Mouse (Mus musculus) cerebral cortex, adult 2 months (tissue): Measurements from ENCODE around the gene Lrp4.

Experiments used
- WGBS: fragments of 180-500 bp; shearing (Covaris S2); methylation state at CpG from one replicate; pipeline ENCODE4 v1.1.7; 2018; 5-methylcytosine and 5-hydroxymethylcytosine counted together

Lrp4 gene

GRCm38 (mm10) chr2:91484698-91485097 is 27.4 kb downstream of the Lrp4 start:
- 79% methylated on average over 4 of the region's 4 CpGs for WGBS

DNA sequence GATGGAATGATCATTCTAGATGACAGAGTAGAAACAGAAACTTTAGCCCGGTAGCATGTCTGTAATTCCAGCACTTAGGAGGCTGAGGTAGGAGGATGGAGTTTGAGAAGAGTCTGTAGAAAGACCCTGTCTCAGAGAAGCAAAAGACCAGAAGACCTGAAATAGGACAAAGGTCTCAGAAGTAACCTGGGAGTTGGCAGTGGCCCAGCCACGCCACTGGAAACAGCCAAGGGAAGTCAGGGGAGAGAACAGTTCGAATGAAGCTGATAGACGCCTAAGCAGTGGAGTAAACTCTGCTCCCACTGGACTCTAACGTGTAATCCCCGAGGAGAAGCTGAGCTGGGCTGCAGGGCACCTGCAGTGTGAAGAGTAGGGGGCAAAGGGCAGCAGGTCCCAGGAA is 27.9 kb downstream of the Lrp4 start:
- 81% methylated on average over 6 of the region's 6 CpGs for WGBS

GRCm38 (mm10) chr2:91487295-91487694 is 30.0 kb downstream of the Lrp4 start:
- WGBS = 27% methylated on average over 3 of the region's 3 CpGs

DNA sequence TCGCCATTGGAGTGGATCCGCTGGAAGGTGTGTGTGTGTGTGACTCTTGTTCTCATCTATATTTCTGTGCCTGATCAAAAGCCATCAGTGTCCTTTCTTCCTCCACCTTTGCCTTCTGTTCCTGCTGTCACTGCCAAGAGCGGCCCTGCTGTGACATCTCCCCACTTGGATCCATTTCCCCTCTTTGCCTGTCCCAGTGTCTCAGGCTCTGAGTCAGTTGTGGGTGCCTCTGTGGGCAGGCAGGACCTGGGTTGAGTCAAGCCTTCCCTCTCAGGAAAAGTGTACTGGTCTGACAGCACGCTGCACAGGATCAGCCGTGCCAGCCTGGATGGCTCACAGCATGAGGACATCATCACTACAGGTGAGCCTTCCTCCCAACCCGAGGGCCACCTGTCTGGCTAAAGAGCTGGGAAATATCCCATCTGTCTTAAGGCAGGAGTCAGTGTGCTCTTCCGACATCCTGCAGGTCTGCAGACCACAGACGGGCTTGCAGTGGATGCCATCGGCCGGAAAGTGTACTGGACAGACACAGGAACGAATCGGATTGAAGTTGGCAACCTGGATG is 34.8 kb downstream of the Lrp4 start:
- 95% methylated on average over 12 of the region's 12 CpGs for WGBS

GRCm38 (mm10) chr2:91493981-91494380 is 36.7 kb downstream of the Lrp4 start:
- WGBS = 96% methylated on average over 9 of the region's 9 CpGs

GRCm38 (mm10) chr2:91498093-91498719 is 40.9 kb downstream of the Lrp4 start:
- 87% methylated on average over 8 of the region's 8 CpGs for WGBS

DNA sequence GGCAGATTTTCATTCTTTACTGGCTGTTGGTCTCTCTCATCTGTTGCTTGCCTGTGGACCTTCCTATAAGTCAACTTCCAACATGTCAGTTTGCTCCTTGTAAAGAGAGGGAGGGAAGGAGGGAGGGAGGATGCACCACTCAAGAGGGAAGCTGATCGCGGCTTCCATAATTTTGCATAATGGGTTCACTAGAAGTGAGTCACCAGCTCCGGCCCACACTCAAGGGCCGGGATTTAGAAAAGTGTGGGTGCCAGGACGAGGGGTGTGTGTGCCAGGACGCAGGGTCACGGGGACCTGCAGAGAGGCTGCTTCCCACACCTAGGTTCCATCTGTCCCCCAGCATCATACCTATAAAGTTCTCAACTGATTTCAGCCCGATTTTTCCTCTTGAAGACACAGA is 50.8 kb downstream of the Lrp4 start:
- 63% methylated on average over 8 of the region's 8 CpGs for WGBS

- WGBS = 34% methylated on average over 2 of the region's 2 CpGs
Observed at GRCm38 (mm10) chr2:91517186-91517585, 59.9 kb downstream of the Lrp4 start.

- WGBS = under 1% methylated on average over 64 of the region's 64 CpGs
Observed at GRCm38 (mm10) chr2:91526294-91527146, 69.2 kb downstream of the Lrp4 start, which contains the start of gene Ckap5. Gene Ckap5 (plus strand): TSS chr2:91526762.

- 1% methylated on average over 15 of the region's 15 CpGs for WGBS
Observed at GRCm38 (mm10) chr2:91527147-91527486, 69.8 kb downstream of the Lrp4 start.

- WGBS = 7% methylated on average over 17 of the region's 17 CpGs
Observed at GRCm38 (mm10) chr2:91537588-91538205, 80.4 kb downstream of the Lrp4 start.
